Mouse (Mus musculus) heart, adult 2 months (tissue): ENCODE results near the gene Gm884.

Experiments
- CTCF ChIP-seq: fragments of 200-600 bp; IDR thresholded peaks from 2 replicates; pipeline ENCODE4 v1.8.1; 2022; ENCODE audit warnings: antibody characterized with exemption, mild to moderate bottlenecking, moderate library complexity
- EP300 ChIP-seq: fragments of 200-500 bp; IDR thresholded peaks from 2 replicates; pipeline ENCODE4 v1.6.1; 2011; ENCODE audit warnings: low read depth, low read length, control low read depth; ENCODE audit not compliant: insufficient read depth
- POLR2A ChIP-seq: fragments of 200-500 bp; IDR thresholded peaks from 2 replicates; pipeline ENCODE4 v1.6.1; 2011; ENCODE audit warnings: mild to moderate bottlenecking, low read depth, low read length, control low read depth; ENCODE audit not compliant: insufficient read depth

DNA sequence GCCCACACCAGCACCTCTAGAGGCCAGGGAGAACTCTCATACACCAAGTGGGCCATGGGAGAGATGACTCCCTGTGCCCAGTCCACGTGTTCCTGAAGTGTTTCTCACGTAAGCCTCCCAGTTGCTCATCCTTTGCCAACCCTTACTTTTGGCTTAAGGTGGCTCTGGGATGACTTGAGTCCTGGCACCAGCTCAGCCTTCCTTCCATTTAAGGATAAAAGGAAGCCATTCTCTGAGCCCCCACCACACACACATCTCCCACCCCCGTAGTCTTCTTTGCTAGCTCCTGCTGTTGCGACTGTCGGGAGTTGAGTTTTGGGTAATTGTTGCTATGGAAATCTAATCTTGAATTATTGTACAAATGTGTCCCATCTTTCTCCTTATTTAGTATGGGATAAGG lies 41.6 kb upstream of the Gm884 start:
- TF ChIP-seq POLR2A: no peak
- no peak for TF ChIP-seq CTCF
- TF ChIP-seq EP300: no peak
